Mouse (Mus musculus): Measurements from ENCODE around the gene Ms4a4c. TPM values are rescaled to one million over a fixed set of nuclear protein-coding genes. Genes with fewer than 3 reads are reported as not detected.

Ms4a4c gene
- total and polyA plus RNA-seq, 3 experiments: 0.38 to 0.60 (median 0.54) TPM

GRCm38 (mm10) chr19:11387109-11387508, 17.5 kb upstream of the Ms4a4c start:
- Histone ChIP-seq H3K9me3 (replicated peaks; ENCODE audit: low read length) (no peaks in the 10 kb centered on the region), H3K4me3 (replicated peaks in 1 of 3; ENCODE audit: low read depth in 2 of 3, low read length in 2 of 3, poor library complexity in 1 of 3) (peak overlapping the region in 2 of 3 experiments; percentile 1 to 43), H3K9ac (ENCODE audit: insufficient read depth, low read depth) (peak overlapping the region; percentile 48; the same call in 1 of the 2 replicates), H3K27me3 (replicated peaks) (no peaks in the 10 kb centered on the region), H3K79me2 (replicated peaks; ENCODE audit: control insufficient read depth, extremely low read depth, insufficient read depth, poor library complexity, severe bottlenecking) (no peaks in the 10 kb centered on the region), H3K36me3 (replicated peaks in 1 of 2; ENCODE audit: control insufficient read depth in 1 of 2, insufficient read depth in 1 of 2, low read length in 1 of 2) (no peaks in the 10 kb centered on the region), H3K4me1 (ENCODE audit: control insufficient read depth in 1 of 2, insufficient read depth in 2 of 2) (peaks cover 4 to 23% of the 10 kb centered on the region in 2 experiments; a peak in 3 of 4 replicates), H3K27ac (ENCODE audit: insufficient read depth, low read depth) (no peak overlapping the region), H3K4me2 (ENCODE audit: insufficient read depth, low read depth, poor library complexity, severe bottlenecking) (peak overlapping the region; percentile 50)
- in situ Hi-C loops (cut with MboI; ENCODE audit: low pct_ligation_motif_present, low pct_unique_long_range_greater_than_20kb, low sequenced_read_pairs): no loop called here
- TF ChIP-seq MXI1 (IDR thresholded peaks at IDR 0.05; ENCODE audit: low read depth, low read length): no peak; the same call in 1 of the 2 replicates
- peak; percentile 22; the same call in 1 of the 2 replicates for TF ChIP-seq RAD21 (IDR thresholded peaks at IDR 0.05; ENCODE audit: low read depth, low read length)
- no peak for TF ChIP-seq ETS1 (conservative IDR thresholded peaks at IDR 0.05; ENCODE audit: low read depth, low read length)
- peak; percentile 58 for TF ChIP-seq SMC3 (IDR thresholded peaks at IDR 0.05; ENCODE audit: low read depth, low read length)
- no peak for TF ChIP-seq ZC3H11A (IDR thresholded peaks at IDR 0.05; ENCODE audit: low read depth, low read length)
- TF ChIP-seq KAT2A (IDR thresholded peaks at IDR 0.05; ENCODE audit: insufficient replicate concordance, low read length): no peak
- TF ChIP-seq MAX (IDR thresholded peaks at IDR 0.05; ENCODE audit: low read length): 0 out of 2 replicates have a peak, but pooled peaks have one; percentile 35
- TF ChIP-seq USF2 (conservative IDR thresholded peaks at IDR 0.05; ENCODE audit: low read depth, low read length): no peak
- TF ChIP-seq CTCF (conservative IDR thresholded peaks at IDR 0.05 in 1 of 2, IDR thresholded peaks at IDR 0.05 in 1 of 2; ENCODE audit: low read depth in 2 of 2, low read length in 2 of 2): peak in 1 of 2 experiments; percentile 46; a peak in 2 of 4 replicates
- no peak for TF ChIP-seq MAZ (IDR thresholded peaks at IDR 0.05; ENCODE audit: low read depth, low read length)
- TF ChIP-seq RCOR1 (conservative IDR thresholded peaks at IDR 0.05; ENCODE audit: low read depth, low read length): no peak
- TF ChIP-seq EP300 (IDR thresholded peaks at IDR 0.05; ENCODE audit: low read length): no peak
- DNase-seq (ENCODE audit: extremely low read depth): peak; percentile 24
- dilution Hi-C loops (cut with MboI; ENCODE audit: extremely low pct_ligation_motif_present, extremely low pct_unique_long_range_greater_than_20kb, low sequenced_read_pairs): no loop called here

- dilution Hi-C loops (cut with MboI; ENCODE audit: extremely low pct_ligation_motif_present, extremely low pct_unique_long_range_greater_than_20kb, low sequenced_read_pairs): no loop called here
- Histone ChIP-seq H3K27me3 (replicated peaks) (no peaks in the 10 kb centered on the region), H3K4me1 (ENCODE audit: control insufficient read depth in 1 of 2, insufficient read depth in 2 of 2) (peaks cover 4 to 23% of the 10 kb centered on the region in 2 experiments; a peak in 3 of 4 replicates), H3K27ac (ENCODE audit: insufficient read depth, low read depth) (no peak overlapping the region), H3K4me3 (replicated peaks in 1 of 3; ENCODE audit: low read depth in 2 of 3, low read length in 2 of 3, poor library complexity in 1 of 3) (no peak overlapping the region), H3K4me2 (ENCODE audit: insufficient read depth, low read depth, poor library complexity, severe bottlenecking) (no peak overlapping the region; the same call in 1 of the 2 replicates), H3K9me3 (replicated peaks; ENCODE audit: low read length) (no peaks in the 10 kb centered on the region), H3K79me2 (replicated peaks; ENCODE audit: control insufficient read depth, extremely low read depth, insufficient read depth, poor library complexity, severe bottlenecking) (no peaks in the 10 kb centered on the region), H3K36me3 (replicated peaks in 1 of 2; ENCODE audit: control insufficient read depth in 1 of 2, insufficient read depth in 1 of 2, low read length in 1 of 2) (no peaks in the 10 kb centered on the region), H3K9ac (ENCODE audit: insufficient read depth, low read depth) (no peak overlapping the region)
- in situ Hi-C loops (cut with MboI; ENCODE audit: low pct_ligation_motif_present, low pct_unique_long_range_greater_than_20kb, low sequenced_read_pairs): no loop called here
- peak; percentile 30 for DNase-seq (ENCODE audit: extremely low read depth)
- TF ChIP-seq MYC (IDR thresholded peaks at IDR 0.05; ENCODE audit: low read depth, low read length) (peak; percentile 61; the same call in 1 of the 2 replicates), ZNF384 (IDR thresholded peaks at IDR 0.05; ENCODE audit: low read depth, low read length) (peak; percentile 85), MXI1 (IDR thresholded peaks at IDR 0.05; ENCODE audit: low read depth, low read length) (no peak; the same call in 1 of the 2 replicates), POLR2A (IDR thresholded peaks at IDR 0.05; ENCODE audit: low read depth, low read length) (no peak), TCF12 (IDR thresholded peaks at IDR 0.05; ENCODE audit: low read depth, low read length) (no peak), TBP (conservative IDR thresholded peaks at IDR 0.05; ENCODE audit: low read depth, low read length) (peak; percentile 65; the same call in 1 of the 2 replicates), MAX (IDR thresholded peaks at IDR 0.05; ENCODE audit: low read length) (peak; percentile 81), GABPA (IDR thresholded peaks at IDR 0.05; ENCODE audit: insufficient replicate concordance, low read depth, low read length) (no peak), JUN (IDR thresholded peaks at IDR 0.05; ENCODE audit: insufficient read depth, low read depth, low read length) (no peak), RCOR1 (conservative IDR thresholded peaks at IDR 0.05; ENCODE audit: low read depth, low read length) (no peak), RAD21 (IDR thresholded peaks at IDR 0.05; ENCODE audit: low read depth, low read length) (no peak; the same call in 1 of the 2 replicates), HCFC1 (IDR thresholded peaks at IDR 0.05; ENCODE audit: low read depth, low read length) (no peak), EP300 (IDR thresholded peaks at IDR 0.05; ENCODE audit: low read length) (no peak), USF1 (IDR thresholded peaks at IDR 0.05; ENCODE audit: low read depth, low read length) (peak; percentile 54), ETS1 (conservative IDR thresholded peaks at IDR 0.05; ENCODE audit: low read depth, low read length) (peak; percentile 77), ZKSCAN1 (IDR thresholded peaks at IDR 0.05; ENCODE audit: borderline replicate concordance, low read depth, low read length) (no peak), E2F4 (IDR thresholded peaks at IDR 0.05; ENCODE audit: insufficient replicate concordance, low read depth, low read length) (no peak), SIN3A (IDR thresholded peaks at IDR 0.05; ENCODE audit: low read length) (peak; percentile 57; the same call in 1 of the 2 replicates), CHD1 (IDR thresholded peaks at IDR 0.05; ENCODE audit: low read depth, low read length) (no peak), SMC3 (IDR thresholded peaks at IDR 0.05; ENCODE audit: low read depth, low read length) (no peak), BHLHE40 (IDR thresholded peaks at IDR 0.05; ENCODE audit: low read depth, low read length) (peak; percentile 70), ZC3H11A (IDR thresholded peaks at IDR 0.05; ENCODE audit: low read depth, low read length) (no peak), ELF1 (IDR thresholded peaks at IDR 0.05; ENCODE audit: low read depth, low read length) (no peak), POLR2AphosphoS2 (IDR thresholded peaks at IDR 0.05; ENCODE audit: low read depth, low read length) (no peak), UBTF (IDR thresholded peaks at IDR 0.05; ENCODE audit: low read depth, low read length) (no peak), NRF1 (IDR thresholded peaks at IDR 0.05; ENCODE audit: low read depth, low read length) (no peak), CHD2 (IDR thresholded peaks at IDR 0.05; ENCODE audit: low read length) (no peak)
Observed at GRCm38 (mm10) chr19:11387685-11388084, 16.9 kb upstream of the Ms4a4c start.
